Mouse (Mus musculus) kidney, embryonic 15.5 days (tissue): ENCODE measurements around the gene Tbx10. TPM values are rescaled to one million over a fixed set of nuclear protein-coding genes. Genes with fewer than 3 reads are reported as not detected.
A peak's percentile ranks its signal among the peaks of the same experiment; 100 is the strongest.

ENCODE experiments used
- ATAC-seq: fragments of 200-750 bp; cut with Nextera tagmentation; replicated peaks from 2 replicates; pipeline ENCODE4 v1.8.0; 2017; ENCODE audit warnings: moderate TSS enrichment; ENCODE audit not compliant: low FRiP score
- H3K27ac ChIP-seq: fragments of 300-500 bp; sonication (generic); 2 replicates; pipeline ENCODE4 v1.5.1; 2015; ENCODE audit warnings: mild to moderate bottlenecking, inconsistent platforms
- H3K27me3 ChIP-seq: fragments of 300-500 bp; sonication (generic); 2 replicates; pipeline ENCODE4 v1.6.1; 2015; ENCODE audit warnings: inconsistent platforms
- H3K36me3 ChIP-seq: fragments of 300-500 bp; sonication (generic); 2 replicates; pipeline ENCODE4 v1.6.1; 2015; ENCODE audit warnings: inconsistent platforms
- H3K4me1 ChIP-seq: fragments of 300-500 bp; sonication (generic); 2 replicates; pipeline ENCODE4 v1.6.1; 2015; ENCODE audit warnings: inconsistent platforms
- H3K4me2 ChIP-seq: fragments of 300-500 bp; sonication (generic); 2 replicates; pipeline ENCODE4 v1.6.1; 2015; ENCODE audit warnings: moderate library complexity, mild to moderate bottlenecking, inconsistent platforms
- H3K4me3 ChIP-seq: fragments of 300-500 bp; sonication (generic); replicated peaks from 2 replicates; pipeline ENCODE4 v1.5.1; 2015; ENCODE audit warnings: mild to moderate bottlenecking, inconsistent platforms
- H3K9ac ChIP-seq: fragments of 300-500 bp; sonication (generic); 2 replicates; pipeline ENCODE4 v1.6.1; 2015; ENCODE audit warnings: mild to moderate bottlenecking, inconsistent platforms
- H3K9me3 ChIP-seq: fragments of 300-500 bp; sonication (generic); replicated peaks from 2 replicates; pipeline ENCODE4 v1.6.1; 2016; ENCODE audit warnings: inconsistent platforms
- WGBS: fragments of 180-500 bp; shearing (Covaris S2); methylation state at CpG from one replicate; pipeline ENCODE4 v1.1.7; 2015; ENCODE audit warnings: mixed read lengths; 5-methylcytosine and 5-hydroxymethylcytosine counted together
- polyA plus RNA-seq: library from polyadenylated mRNA; unstranded; fragments of >200 nt; fragmentation: Nextera tagmentation; extraction: Ambion mirVana; gene quantifications from 2 replicates; pipeline ENCODE4 v1.2.1, GENCODE M21; 2015

The Tbx10 gene
- polyA plus RNA-seq: 0.75 and 1.5 TPM in 2 replicates

- no peak within 1 kb of the TSS for H3K4me3 ChIP-seq
- H3K27ac ChIP-seq: no peak within 1 kb of the TSS
- peaks cover 40% of the 10 kb centered on the region for H3K4me1 ChIP-seq
- H3K27me3 ChIP-seq: no peaks in the 10 kb centered on the region
- H3K9me3 ChIP-seq: no peaks in the 10 kb centered on the region
- H3K9ac ChIP-seq: no peak within 1 kb of the TSS
- H3K4me2 ChIP-seq: no peak within 1 kb of the TSS
- 58% methylated on average over 5 of the region's 5 CpGs for WGBS
- ATAC-seq: no peak
- peaks cover 6% of the 10 kb centered on the region; the same call in 1 of the 2 replicates for H3K36me3 ChIP-seq
These were observed at the start of gene Tbx10 for GRCm38 (mm10) chr19:3992416-3992815. Gene Tbx10, plus strand, starts transcription at chr19:3992752.

GRCm38 (mm10) chr19:3942986-3943735 is 49.4 kb upstream of the Tbx10 start:
- H3K4me3 ChIP-seq: 0 out of 2 replicates have a peak overlapping the region, but pooled peaks have one; percentile 9
- peak overlapping the region; percentile 43 for H3K4me2 ChIP-seq

GRCm38 (mm10) chr19:3945872-3946564 is 46.5 kb upstream of the Tbx10 start:
- Histone ChIP-seq H3K9ac (no peak overlapping the region), H3K4me2 (no peak overlapping the region), H3K27me3 (no peaks in the 10 kb centered on the region), H3K4me1 (peaks cover 21% of the 10 kb centered on the region), H3K4me3 (no peak overlapping the region), H3K27ac (peak overlapping the region; percentile 33; the same call in 1 of the 2 replicates), H3K9me3 (no peaks in the 10 kb centered on the region), H3K36me3 (no peaks in the 10 kb centered on the region)
- 28% methylated on average over 10 of the region's 10 CpGs for WGBS
- no peak for ATAC-seq

More at GRCm38 (mm10) chr19:3942986-3943735, 49.4 kb upstream of the Tbx10 start:
- 25% methylated on average over 27 of the region's 27 CpGs for WGBS
- no peak overlapping the region for H3K9ac ChIP-seq
- ATAC-seq: peak; percentile 74; the same call in 1 of the 2 replicates
- H3K9me3 ChIP-seq: no peaks in the 10 kb centered on the region
- peaks cover 15% of the 10 kb centered on the region for H3K4me1 ChIP-seq
- H3K36me3 ChIP-seq: no peaks in the 10 kb centered on the region
- no peaks in the 10 kb centered on the region for H3K27me3 ChIP-seq
- no peak overlapping the region for H3K27ac ChIP-seq

GRCm38 (mm10) chr19:3946715-3947114 is 45.8 kb upstream of the Tbx10 start:
- Histone ChIP-seq H3K9me3 (no peaks in the 10 kb centered on the region), H3K4me1 (peaks cover 21% of the 10 kb centered on the region), H3K27ac (no peak overlapping the region), H3K4me2 (no peak overlapping the region), H3K9ac (no peak overlapping the region), H3K36me3 (no peaks in the 10 kb centered on the region), H3K4me3 (no peak overlapping the region), H3K27me3 (no peaks in the 10 kb centered on the region)
- 21% methylated on average over 2 of the region's 2 CpGs for WGBS
- ATAC-seq: no peak

- 83% methylated on average over 3 of the region's 3 CpGs for WGBS
These were observed 44.7 kb upstream of the Tbx10 start for GRCm38 (mm10) chr19:3947813-3948212.

GRCm38 (mm10) chr19:3948546-3948945 is 44.0 kb upstream of the Tbx10 start:
- no peak for ATAC-seq
- H3K36me3 ChIP-seq: no peaks in the 10 kb centered on the region

More at GRCm38 (mm10) chr19:3947813-3948212, 44.7 kb upstream of the Tbx10 start:
- H3K4me2 ChIP-seq: no peak overlapping the region
- H3K27ac ChIP-seq: no peak overlapping the region
- ATAC-seq: no peak
- no peak overlapping the region for H3K9ac ChIP-seq
- H3K36me3 ChIP-seq: no peaks in the 10 kb centered on the region
- no peaks in the 10 kb centered on the region for H3K27me3 ChIP-seq
- H3K4me3 ChIP-seq: no peak overlapping the region
- peaks cover 19% of the 10 kb centered on the region for H3K4me1 ChIP-seq
- no peaks in the 10 kb centered on the region for H3K9me3 ChIP-seq

GRCm38 (mm10) chr19:3950331-3950730 is 42.2 kb upstream of the Tbx10 start:
- no peak for ATAC-seq
- Histone ChIP-seq H3K4me3 (no peak overlapping the region), H3K27ac (no peak overlapping the region), H3K9me3 (no peaks in the 10 kb centered on the region), H3K4me2 (no peak overlapping the region), H3K9ac (no peak overlapping the region), H3K4me1 (peaks cover 19% of the 10 kb centered on the region), H3K36me3 (no peaks in the 10 kb centered on the region), H3K27me3 (no peaks in the 10 kb centered on the region)
- WGBS: 77% methylated on average over 3 of the region's 3 CpGs

More at GRCm38 (mm10) chr19:3948546-3948945, 44.0 kb upstream of the Tbx10 start:
- Histone ChIP-seq H3K4me3 (no peak overlapping the region), H3K4me1 (peaks cover 14% of the 10 kb centered on the region), H3K9ac (no peak overlapping the region), H3K4me2 (no peak overlapping the region), H3K27ac (no peak overlapping the region), H3K9me3 (no peaks in the 10 kb centered on the region), H3K27me3 (no peaks in the 10 kb centered on the region)
- 73% methylated on average over 14 of the region's 14 CpGs for WGBS

- ATAC-seq: no peak
- Histone ChIP-seq H3K27me3 (no peaks in the 10 kb centered on the region), H3K9me3 (no peaks in the 10 kb centered on the region), H3K4me1 (peaks cover 20% of the 10 kb centered on the region), H3K4me3 (no peak overlapping the region), H3K9ac (no peak overlapping the region), H3K36me3 (no peaks in the 10 kb centered on the region), H3K27ac (no peak overlapping the region), H3K4me2 (no peak overlapping the region)
These were observed 41.1 kb upstream of the Tbx10 start for GRCm38 (mm10) chr19:3951461-3951860.

GRCm38 (mm10) chr19:3952099-3952498 is 40.5 kb upstream of the Tbx10 start:
- WGBS: 53% methylated on average over 1 of the region's 1 CpGs
- no peak overlapping the region for H3K27ac ChIP-seq
- no peak for ATAC-seq

GRCm38 (mm10) chr19:3955033-3955432 is 37.5 kb upstream of the Tbx10 start:
- ATAC-seq: no peak
- 60% methylated on average over 3 of the region's 3 CpGs for whole genome bisulfite sequencing

More at GRCm38 (mm10) chr19:3952099-3952498, 40.5 kb upstream of the Tbx10 start:
- Histone ChIP-seq H3K4me3 (no peak overlapping the region), H3K9me3 (no peaks in the 10 kb centered on the region), H3K4me2 (no peak overlapping the region), H3K36me3 (no peaks in the 10 kb centered on the region), H3K9ac (no peak overlapping the region), H3K27me3 (no peaks in the 10 kb centered on the region), H3K4me1 (peaks cover 21% of the 10 kb centered on the region)

GRCm38 (mm10) chr19:3955804-3956203 is 36.7 kb upstream of the Tbx10 start:
- ATAC-seq: no peak

More at GRCm38 (mm10) chr19:3955033-3955432, 37.5 kb upstream of the Tbx10 start:
- H3K27me3 ChIP-seq: no peaks in the 10 kb centered on the region
- no peak overlapping the region for H3K9ac ChIP-seq
- H3K4me3 ChIP-seq: no peak overlapping the region
- no peaks in the 10 kb centered on the region for H3K9me3 ChIP-seq
- no peak overlapping the region for H3K4me2 ChIP-seq
- peaks cover 23% of the 10 kb centered on the region for H3K4me1 ChIP-seq
- H3K27ac ChIP-seq: no peak overlapping the region
- H3K36me3 ChIP-seq: no peaks in the 10 kb centered on the region

More at GRCm38 (mm10) chr19:3955804-3956203, 36.7 kb upstream of the Tbx10 start:
- H3K9ac ChIP-seq: no peak overlapping the region
- no peaks in the 10 kb centered on the region for H3K27me3 ChIP-seq
- no peaks in the 10 kb centered on the region for H3K36me3 ChIP-seq
- no peak overlapping the region for H3K4me3 ChIP-seq
- peaks cover 18% of the 10 kb centered on the region for H3K4me1 ChIP-seq
- no peaks in the 10 kb centered on the region for H3K9me3 ChIP-seq
- no peak overlapping the region for H3K4me2 ChIP-seq
- no peak overlapping the region for H3K27ac ChIP-seq
- 33% methylated on average over 4 of the region's 4 CpGs for WGBS
